Mouse (Mus musculus): ENCODE data around the gene Klrb1c. TPM values are rescaled to one million over a fixed set of nuclear protein-coding genes. Genes with fewer than 3 reads are reported as not detected.
A peak's percentile ranks its signal among the peaks of the same experiment; 100 is the strongest.
"Not testable (repeated sequence)": the region's sequence is repeated elsewhere in the genome, so short reads cannot be mapped to it uniquely, and the experiment has no call there.

The Klrb1c gene
- polyA plus RNA-seq, 1 experiment from 2014 or later, result 1.1 TPM

DNA sequence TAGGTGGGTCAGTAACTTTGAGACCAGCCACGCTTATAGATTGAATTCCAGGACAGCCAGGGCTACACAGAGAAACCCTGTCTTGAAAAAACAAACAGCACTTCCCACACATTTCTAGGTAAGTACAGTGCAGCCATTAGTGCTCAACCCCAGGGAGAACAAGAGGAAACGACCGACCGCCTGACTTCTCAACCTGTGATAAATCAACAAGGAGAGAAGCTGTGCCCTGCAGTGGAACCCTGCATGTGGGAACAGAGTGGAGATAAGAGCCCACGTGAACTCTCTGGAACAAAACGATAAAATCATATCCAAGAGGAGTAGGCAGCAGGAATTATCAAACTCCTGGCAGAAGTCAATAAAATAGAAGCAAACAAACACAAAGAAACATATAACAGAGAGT is 4.7 kb upstream of the Klrb1c start:
- no peak overlapping the region for H3K27ac ChIP-seq (ENCODE audit: low read depth)
- H3K4me1 ChIP-seq (ENCODE audit: insufficient read depth), result peaks cover 15% of the 10 kb centered on the region
- H3K9ac ChIP-seq (replicated peaks), result no peak overlapping the region
- no peaks in the 10 kb centered on the region for H3K27me3 ChIP-seq (ENCODE audit: insufficient read depth, low read length)
- no peaks in the 10 kb centered on the region for H3K9me3 ChIP-seq (ENCODE audit: low read length)
- H3K4me2 ChIP-seq (ENCODE audit: low read depth, low read length), result no peak overlapping the region
- DNase-seq (no peak), ATAC-seq (no peak)
- no peaks in the 10 kb centered on the region for H3K36me3 ChIP-seq (replicated peaks; ENCODE audit: insufficient read depth, low read length)
- WGBS (ENCODE audit: insufficient replicate concordance), result 24% methylated on average over 6 of the region's 6 CpGs
- no peak overlapping the region for H3K4me3 ChIP-seq (ENCODE audit: low read depth, low read length)
- TF ChIP-seq CTCF (IDR thresholded peaks at IDR 0.05; ENCODE audit: low read depth), result no peak
- TF ChIP-seq EP300 (IDR thresholded peaks at IDR 0.05; ENCODE audit: low read depth), result no peak

- not testable (repeated sequence) for ATAC-seq; H3K4me2 ChIP-seq (ENCODE audit: low read depth, low read length); DNase-seq; H3K4me1 ChIP-seq (ENCODE audit: insufficient read depth); H3K36me3 ChIP-seq (replicated peaks; ENCODE audit: insufficient read depth, low read length); H3K9ac ChIP-seq (replicated peaks); H3K9me3 ChIP-seq (ENCODE audit: low read length); H3K27me3 ChIP-seq (ENCODE audit: insufficient read depth, low read length); H3K27ac ChIP-seq (ENCODE audit: low read depth); H3K4me3 ChIP-seq (ENCODE audit: low read depth, low read length)
- 74% methylated on average over 4 of the region's 4 CpGs for WGBS (ENCODE audit: insufficient replicate concordance)
Measured at GRCm38 (mm10) chr6:128790491-128790994, 1.5 kb upstream of the Klrb1c start.

DNA sequence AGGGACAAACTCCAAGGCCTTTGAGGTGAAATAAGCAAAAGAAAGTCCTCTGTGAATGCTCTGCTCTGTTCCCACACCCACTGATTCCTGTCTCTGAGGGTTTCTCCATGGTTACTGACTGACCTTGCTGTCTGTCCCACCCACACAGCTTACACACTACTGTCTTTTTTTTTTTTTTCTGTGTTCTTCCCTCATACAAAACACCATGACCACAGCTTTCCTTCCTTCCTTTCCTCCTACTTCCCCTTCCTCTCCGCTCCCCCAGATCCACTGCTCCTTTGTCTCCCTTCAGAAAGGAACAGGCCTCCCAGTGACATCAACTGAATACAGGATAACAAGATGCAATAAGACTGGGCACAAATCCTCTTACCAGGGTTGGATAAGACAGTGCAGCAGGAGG is 498 bp downstream of the Klrb1c start:
- Histone ChIP-seq H3K9ac (replicated peaks) (no peak overlapping the region), H3K36me3 (replicated peaks; ENCODE audit: insufficient read depth, low read length) (no peaks in the 10 kb centered on the region), H3K27ac (ENCODE audit: low read depth) (no peak overlapping the region), H3K4me2 (ENCODE audit: low read depth, low read length) (no peak overlapping the region), H3K4me1 (ENCODE audit: insufficient read depth) (peaks cover 3% of the 10 kb centered on the region; the same call in 1 of the 2 replicates), H3K4me3 (ENCODE audit: low read depth, low read length) (no peak overlapping the region), H3K27me3 (ENCODE audit: insufficient read depth, low read length) (no peaks in the 10 kb centered on the region), H3K9me3 (ENCODE audit: low read length) (no peaks in the 10 kb centered on the region)
- WGBS (ENCODE audit: insufficient replicate concordance), result 50% methylated on average over 1 of the region's 1 CpGs
- ATAC-seq (no peak), DNase-seq (no peak)
- no peak for TF ChIP-seq CTCF (IDR thresholded peaks at IDR 0.05; ENCODE audit: low read depth)

DNA sequence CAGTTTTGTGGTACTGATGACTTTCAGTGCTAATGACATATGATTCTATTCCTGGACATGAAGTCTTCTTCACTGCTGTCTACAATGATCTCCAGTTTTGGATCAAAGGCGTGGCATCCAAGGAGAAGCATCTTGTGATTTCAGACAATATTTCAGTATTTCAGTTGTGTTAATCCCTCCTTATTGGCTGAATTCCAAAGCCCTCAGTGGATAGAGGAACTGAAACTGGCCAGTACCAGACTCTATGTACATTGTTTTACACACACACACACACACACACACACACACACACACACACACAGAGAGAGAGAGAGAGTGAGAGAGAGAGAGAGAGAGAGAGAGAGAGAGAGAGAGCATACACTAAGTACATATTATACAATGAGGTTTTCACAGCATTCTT is 2.6 kb downstream of the Klrb1c start:
- not testable (repeated sequence) for H3K36me3 ChIP-seq (replicated peaks; ENCODE audit: insufficient read depth, low read length); H3K27ac ChIP-seq (ENCODE audit: low read depth); H3K9ac ChIP-seq (replicated peaks); H3K4me1 ChIP-seq (ENCODE audit: insufficient read depth); H3K4me3 ChIP-seq (ENCODE audit: low read depth, low read length); H3K9me3 ChIP-seq (ENCODE audit: low read length); H3K4me2 ChIP-seq (ENCODE audit: low read depth, low read length); ATAC-seq; H3K27me3 ChIP-seq (ENCODE audit: insufficient read depth, low read length); DNase-seq
- 71% methylated on average over 1 of the region's 1 CpGs for WGBS (ENCODE audit: insufficient replicate concordance)

GRCm38 (mm10) chr6:128769481-128770253 is 19.3 kb downstream of the Klrb1c start:
- DNase-seq, result no peak
- H3K4me1 ChIP-seq (ENCODE audit: insufficient read depth), result 0 out of 2 replicates have a peak, but pooled peaks cover 7% of the 10 kb centered on the region
- 73% methylated on average over 10 of the region's 10 CpGs for WGBS (ENCODE audit: insufficient replicate concordance)
- no peaks in the 10 kb centered on the region for H3K9me3 ChIP-seq (ENCODE audit: low read length)
- no peak overlapping the region for H3K4me2 ChIP-seq (ENCODE audit: low read depth, low read length)
- H3K27me3 ChIP-seq (ENCODE audit: insufficient read depth, low read length), result no peaks in the 10 kb centered on the region
- no peak overlapping the region for H3K4me3 ChIP-seq (ENCODE audit: low read depth, low read length)
- H3K9ac ChIP-seq (replicated peaks), result no peak overlapping the region
- peak; percentile 40; the same call in 1 of the 2 replicates for ATAC-seq
- TF ChIP-seq CTCF (IDR thresholded peaks at IDR 0.05; ENCODE audit: low read depth) (no peak), EP300 (IDR thresholded peaks at IDR 0.05; ENCODE audit: low read depth) (no peak)
- peak overlapping the region; percentile 64 for H3K27ac ChIP-seq (ENCODE audit: low read depth)
- H3K36me3 ChIP-seq (replicated peaks; ENCODE audit: insufficient read depth, low read length), result no peaks in the 10 kb centered on the region

- H3K27ac ChIP-seq (ENCODE audit: low read depth), result no peak overlapping the region
- H3K4me1 ChIP-seq (ENCODE audit: insufficient read depth), result 0 out of 2 replicates have a peak, but pooled peaks cover 9% of the 10 kb centered on the region
- DNase-seq, result no peak
- H3K4me2 ChIP-seq (ENCODE audit: low read depth, low read length), result no peak overlapping the region
- no peak for TF ChIP-seq CTCF (IDR thresholded peaks at IDR 0.05; ENCODE audit: low read depth)
- no peak for TF ChIP-seq EP300 (IDR thresholded peaks at IDR 0.05; ENCODE audit: low read depth)
- no peaks in the 10 kb centered on the region for H3K36me3 ChIP-seq (replicated peaks; ENCODE audit: insufficient read depth, low read length)
- no peaks in the 10 kb centered on the region for H3K9me3 ChIP-seq (ENCODE audit: low read length)
- ATAC-seq, result no peak
- no peaks in the 10 kb centered on the region for H3K27me3 ChIP-seq (ENCODE audit: insufficient read depth, low read length)
- no peak overlapping the region for H3K9ac ChIP-seq (replicated peaks)
- H3K4me3 ChIP-seq (ENCODE audit: low read depth, low read length), result no peak overlapping the region
- 75% methylated on average over 4 of the region's 4 CpGs for WGBS (ENCODE audit: insufficient replicate concordance)
Measured at GRCm38 (mm10) chr6:128768047-128768446, 21.0 kb downstream of the Klrb1c start.
